Mouse (Mus musculus) subcutaneous adipose tissue, adult 2 months (tissue): ENCODE data around the gene Brsk2. TPM values are rescaled to one million over a fixed set of nuclear protein-coding genes. Genes with fewer than 3 reads are reported as not detected.

Experiments used
- polyA plus RNA-seq: library from polyadenylated mRNA; depleted of rRNA; stranded (reverse); fragments of >200 nt; gene quantifications from 2 replicates; pipeline ENCODE4 v1.2.3, GENCODE M21; 2012; ENCODE audit warnings: low replicate concordance; rRNA removed

Brsk2 gene
- polyA plus RNA-seq = 0.20 and 0.39 TPM in 2 replicates

GRCm38 (mm10) chr7:141948906-141949798 lies at the start of gene Brsk2:
Gene Brsk2 (plus strand): TSS chr7:141949751.

GRCm38 (mm10) chr7:141918407-141918806 lies 31.1 kb upstream of the Brsk2 start, which contains the start of gene Tollip:
Gene Tollip (minus strand): TSS chr7:141918507.

Other genes with a start within 250 kb of the Brsk2 start
- gene Muc5ac, start 160.8 kb upstream of the Brsk2 start, polyA plus RNA-seq = 0.01 TPM in 1 of 2 replicates, not detected in the other
- 0.01 and 0.05 TPM in 2 replicates for gene Muc5b, start 110.7 kb upstream of the Brsk2 start, polyA plus RNA-seq
- 79.8 and 82.1 TPM in 2 replicates for gene Tollip, start 31.2 kb upstream of the Brsk2 start, polyA plus RNA-seq
- gene Mob2, start 111.3 kb downstream of the Brsk2 start, polyA plus RNA-seq = 58.9 and 65.2 TPM in 2 replicates
- gene Dusp8, start 146.1 kb downstream of the Brsk2 start, polyA plus RNA-seq = 7.4 and 12.9 TPM in 2 replicates
- gene Gm45618, start 171.0 kb downstream of the Brsk2 start, polyA plus RNA-seq = not detected in 2 replicates
- not detected in 2 replicates for gene Gm39115, start 186.3 kb downstream of the Brsk2 start, polyA plus RNA-seq
- gene Gm45337, start 194.9 kb downstream of the Brsk2 start, polyA plus RNA-seq = not detected in 2 replicates
- not detected in 2 replicates for gene Gm29735, start 207.4 kb downstream of the Brsk2 start, polyA plus RNA-seq
- not detected in 2 replicates for gene Gm4553, start 216.0 kb downstream of the Brsk2 start, polyA plus RNA-seq
- not detected in 2 replicates for gene Krtap5-2, start 226.3 kb downstream of the Brsk2 start, polyA plus RNA-seq
- gene Gm10153, start 240.6 kb downstream of the Brsk2 start, polyA plus RNA-seq = not detected in 2 replicates